8 mouse cellular contexts compared by ENCODE assay signal in genomic region chr5:137285045-137285444, GRCm38 (mm10). TPM values are rescaled to one million over a fixed set of nuclear protein-coding genes. Genes with fewer than 3 reads are reported as not detected.
DNase-seq lines count a peak whose midpoint lies in the region; ATAC-seq and TF ChIP-seq lines count a peak whose summit lies in the region.
"Had no signal": no experiment of that assay in that cellular context is flagged by ENCODE, and none has a peak within 500 bp of the region (broad histone marks: within the 10 kb centered on the region; RNA-seq: fewer than 3 reads in every experiment).

No protein-coding gene starts in this region.

- no peaks in the 10 kb centered on the region for H3K36me3 ChIP-seq in ES-Bruce4 (ENCODE audit: control insufficient read depth, insufficient read depth, low read length, poor library complexity, severe bottlenecking)
- H3K36me3 ChIP-seq in liver, postnatal 0 days (replicated peaks; ENCODE audit: insufficient read depth, low read length): no peaks in the 10 kb centered on the region
- H3K36me3 ChIP-seq: embryonic facial prominence, embryonic 15.5 days had no signal

- no peak for ATAC-seq in liver, postnatal 0 days

- no peak overlapping the region for H3K27ac ChIP-seq in ES-Bruce4 (ENCODE audit: insufficient read depth, low read length)
- H3K27ac ChIP-seq in liver, postnatal 0 days (ENCODE audit: low read depth): no peak overlapping the region
- H3K27ac ChIP-seq: embryonic facial prominence, embryonic 15.5 days had no signal

- 54% methylated on average over 5 of the region's 5 CpGs for WGBS in liver, postnatal 0 days (ENCODE audit: insufficient replicate concordance)

- TF ChIP-seq EP300 in ES-Bruce4 (IDR thresholded peaks at IDR 0.05; ENCODE audit: insufficient read depth, low read depth, low read length): no peak
- TF ChIP-seq EP300 in liver, postnatal 0 days (IDR thresholded peaks at IDR 0.05; ENCODE audit: low read depth): no peak

- peak; percentile 71 for DNase-seq in layer of hippocampus, postnatal 10 days (ENCODE audit: low spot score in 2 of 2)
- DNase-seq in layer of hippocampus, postnatal 36 days: no peak
- peak; percentile 40 to 48 for DNase-seq in adrenal gland, postnatal 36 days
- peak; percentile 81 for DNase-seq in liver, postnatal 0 days
- DNase-seq in urinary bladder, postnatal 10 days (ENCODE audit: low spot score): no peak
- no peak for DNase-seq in heart, adult 9 months (ENCODE audit: low spot score in 2 of 2)

- TF ChIP-seq POLR2A in ES-Bruce4 (IDR thresholded peaks at IDR 0.05; ENCODE audit: insufficient read depth, low read length): no peak

- H3K9ac ChIP-seq in ES-Bruce4 (ENCODE audit: low read depth, poor library complexity, severe bottlenecking): no peak overlapping the region
- H3K9ac ChIP-seq in liver, postnatal 0 days (replicated peaks): no peak overlapping the region
- H3K9ac ChIP-seq: embryonic facial prominence, embryonic 15.5 days had no signal

- H3K4me2 ChIP-seq in liver, postnatal 0 days (ENCODE audit: low read depth, low read length): no peak overlapping the region
- H3K4me2 ChIP-seq: embryonic facial prominence, embryonic 15.5 days had no signal

- no peaks in the 10 kb centered on the region for H3K4me1 ChIP-seq in ES-Bruce4 (ENCODE audit: control insufficient read depth, insufficient read depth, low read length)
- H3K4me1 ChIP-seq in liver, postnatal 0 days (ENCODE audit: insufficient read depth): peaks cover 16% of the 10 kb centered on the region

- H3K9me3 ChIP-seq in ES-Bruce4 (replicated peaks; ENCODE audit: control insufficient read depth, insufficient read depth, low read length, poor library complexity, severe bottlenecking): no peaks in the 10 kb centered on the region
- no peaks in the 10 kb centered on the region for H3K9me3 ChIP-seq in liver, postnatal 0 days (ENCODE audit: low read length)
- H3K9me3 ChIP-seq: embryonic facial prominence, embryonic 15.5 days had no signal

- H3K4me3 ChIP-seq in ES-Bruce4 (ENCODE audit: low read depth, low read length): no peak overlapping the region
- H3K4me3 ChIP-seq in liver, postnatal 0 days (ENCODE audit: low read depth, low read length): no peak overlapping the region
- H3K4me3 ChIP-seq: embryonic facial prominence, embryonic 15.5 days had no signal

- H3K27me3 ChIP-seq in ES-Bruce4 (ENCODE audit: control insufficient read depth, insufficient read depth, low read length, poor library complexity, severe bottlenecking): peaks cover 9% of the 10 kb centered on the region; the same call in 1 of the 2 replicates
- peaks cover 30% of the 10 kb centered on the region for H3K27me3 ChIP-seq in liver, postnatal 0 days (ENCODE audit: insufficient read depth, low read length)

- TF ChIP-seq CTCF in ES-Bruce4 (IDR thresholded peaks at IDR 0.05; ENCODE audit: low read depth, low read length): peak; percentile 36
- peak; percentile 91 for TF ChIP-seq CTCF in liver, postnatal 0 days (IDR thresholded peaks at IDR 0.05; ENCODE audit: low read depth)

RNA-seq across cellular contexts. Expression of gene Ache, which starts 2.3 kb away (rescaled TPM):
- 10 to 100 TPM; 93.0 to 97.4 TPM for total RNA-seq in layer of hippocampus, postnatal 10 days (2021)
- 10 to 100 TPM; 57.1 to 62.7 TPM for total RNA-seq in layer of hippocampus, postnatal 36 days (2021)
- 0.31 TPM in 1 of 2 replicates, not detected in the other for polyA plus RNA-seq in ES-Bruce4 (2011; ENCODE audit: insufficient read depth, insufficient read length, low read depth, missing spikeins)
- total RNA-seq in adrenal gland, postnatal 36 days (2021): 1 to 10 TPM; 7.0 TPM
- polyA plus RNA-seq in liver, postnatal 0 days (2015; fragmentation: Nextera tagmentation; extraction: Ambion mirVana): 10.3 and 11.1 TPM in 2 replicates

RNA-seq across cellular contexts. Expression of gene Ufsp1, which starts 9.4 kb away (rescaled TPM):
- total RNA-seq in layer of hippocampus, postnatal 10 days (2021): 10 to 100 TPM; 20.4 to 21.8 TPM
- total RNA-seq in layer of hippocampus, postnatal 36 days (2021): 10 to 100 TPM in 1 of 2 experiments, 1 to 10 TPM in 1; 8.6 to 12.2 TPM
- polyA plus RNA-seq in ES-Bruce4 (2011; ENCODE audit: insufficient read depth, insufficient read length, low read depth, missing spikeins): 6.4 and 8.7 TPM in 2 replicates
- total RNA-seq in adrenal gland, postnatal 36 days (2021): 10 to 100 TPM; 10.2 to 12.7 TPM
- polyA plus RNA-seq in liver, postnatal 0 days (2015; fragmentation: Nextera tagmentation; extraction: Ambion mirVana): 9.1 and 9.5 TPM in 2 replicates

RNA-seq across cellular contexts. Expression of gene Srrt, which starts 22.4 kb away (rescaled TPM):
- 100 to 1,000 TPM; 188 to 191 TPM for total RNA-seq in layer of hippocampus, postnatal 10 days (2021)
- 100 to 1,000 TPM; 209 to 228 TPM for total RNA-seq in layer of hippocampus, postnatal 36 days (2021)
- 121 and 139 TPM in 2 replicates for polyA plus RNA-seq in ES-Bruce4 (2011; ENCODE audit: insufficient read depth, insufficient read length, low read depth, missing spikeins)
- total RNA-seq in adrenal gland, postnatal 36 days (2021): 100 to 1,000 TPM; 103 to 167 TPM
- 24.1 and 28.2 TPM in 2 replicates for polyA plus RNA-seq in liver, postnatal 0 days (2015; fragmentation: Nextera tagmentation; extraction: Ambion mirVana)

RNA-seq across cellular contexts. Expression of gene Trip6, which starts 29.2 kb away (rescaled TPM):
- 1 to 10 TPM; 6.2 to 7.7 TPM for total RNA-seq in layer of hippocampus, postnatal 10 days (2021)
- total RNA-seq in layer of hippocampus, postnatal 36 days (2021): 1 to 10 TPM; 5.8 to 6.9 TPM
- 22.2 and 23.2 TPM in 2 replicates for polyA plus RNA-seq in ES-Bruce4 (2011; ENCODE audit: insufficient read depth, insufficient read length, low read depth, missing spikeins)
- total RNA-seq in adrenal gland, postnatal 36 days (2021): 10 to 100 TPM; 36.7 to 38.2 TPM
- polyA plus RNA-seq in liver, postnatal 0 days (2015; fragmentation: Nextera tagmentation; extraction: Ambion mirVana): 7.5 and 9.2 TPM in 2 replicates

RNA-seq across cellular contexts. Expression of gene Slc12a9, which starts 48.4 kb away (rescaled TPM):
- 10 to 100 TPM; 28.8 to 30.7 TPM for total RNA-seq in layer of hippocampus, postnatal 10 days (2021)
- total RNA-seq in layer of hippocampus, postnatal 36 days (2021): 10 to 100 TPM; 27.4 to 28.3 TPM
- polyA plus RNA-seq in ES-Bruce4 (2011; ENCODE audit: insufficient read depth, insufficient read length, low read depth, missing spikeins): 7.9 and 8.8 TPM in 2 replicates
- total RNA-seq in adrenal gland, postnatal 36 days (2021): 10 to 100 TPM in 1 of 2 experiments, 1 to 10 TPM in 1; 8.0 to 11.5 TPM
- 2.9 and 3.2 TPM in 2 replicates for polyA plus RNA-seq in liver, postnatal 0 days (2015; fragmentation: Nextera tagmentation; extraction: Ambion mirVana)

Comparison
In these comparisons a context has a peak if more than half of its experiments do, and no peak if none do; other contexts are left out.
1. DNase-seq: peak in layer of hippocampus, postnatal 10 days (2 of 2), adrenal gland, postnatal 36 days (2 of 2) and liver, postnatal 0 days (single experiment); none in layer of hippocampus, postnatal 36 days (0 of 2), urinary bladder, postnatal 10 days (single experiment) and heart, adult 9 months (0 of 2).
2. RNA of gene Ache, which starts 2.3 kb away (total RNA-seq): 93.0 to 97.4 TPM in layer of hippocampus, postnatal 10 days and 57.1 to 62.7 TPM in layer of hippocampus, postnatal 36 days; 7.0 TPM in adrenal gland, postnatal 36 days; every median in the first group is over 4 times any median in the second.